Mouse (Mus musculus) kidney, adult 11 months (tissue): ENCODE data around the gene Gm17078.
"Not testable (repeated sequence)": the region's sequence is repeated elsewhere in the genome, so short reads cannot be mapped to it uniquely, and the experiment has no call there.

Experiments
- DNase-seq: peaks from one replicate; pipeline ENCODE4 v3.0.0; 2022

Gene Gm17078

DNA sequence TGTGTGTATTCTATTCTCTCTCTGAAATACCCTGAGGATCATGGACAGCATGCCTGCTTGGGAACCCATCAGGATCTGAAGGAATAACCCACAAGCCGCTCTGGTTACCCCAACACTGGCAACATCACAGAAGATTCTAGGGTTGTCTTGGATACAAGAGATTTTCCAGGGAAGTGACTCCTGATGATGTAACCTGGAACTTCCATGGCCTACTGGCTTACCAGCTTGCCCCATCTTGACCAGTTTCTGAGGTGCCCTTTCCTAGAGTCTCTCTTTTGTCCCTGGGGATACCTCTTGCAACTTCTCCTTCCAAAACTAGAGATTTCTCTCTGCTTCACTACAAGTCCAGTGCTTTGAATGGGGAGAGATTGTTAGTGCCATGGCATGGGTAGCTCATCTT, at the start of gene Gm17078:
Gene Gm17078, minus strand, starts transcription at position 101 of the 400 bp plus-strand sequence.
- no peak for DNase-seq

DNA sequence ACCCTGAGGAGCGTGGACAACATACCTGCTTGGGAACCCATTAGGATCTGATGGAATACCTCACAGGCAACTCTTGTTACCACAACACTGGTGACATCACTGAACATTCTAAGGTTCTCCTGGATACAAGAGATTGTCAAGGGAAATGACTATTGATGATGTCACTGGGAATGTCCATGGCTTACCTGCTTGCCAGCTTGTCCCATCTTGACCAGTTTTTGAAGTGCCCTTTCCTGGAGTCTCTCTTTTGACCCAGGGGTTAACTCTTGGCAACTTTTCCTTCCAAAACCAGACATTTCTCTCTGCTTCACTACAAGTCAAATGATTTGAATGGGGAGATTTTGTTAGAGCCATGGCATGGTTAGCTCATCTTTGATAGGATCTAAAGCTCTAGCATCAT, 24.5 kb upstream of the Gm17078 start, which contains the start of gene Gm4181:
Gene Gm4181, minus strand, starts transcription at position 101 of the 400 bp plus-strand sequence.
- DNase-seq = not testable (repeated sequence)

DNA sequence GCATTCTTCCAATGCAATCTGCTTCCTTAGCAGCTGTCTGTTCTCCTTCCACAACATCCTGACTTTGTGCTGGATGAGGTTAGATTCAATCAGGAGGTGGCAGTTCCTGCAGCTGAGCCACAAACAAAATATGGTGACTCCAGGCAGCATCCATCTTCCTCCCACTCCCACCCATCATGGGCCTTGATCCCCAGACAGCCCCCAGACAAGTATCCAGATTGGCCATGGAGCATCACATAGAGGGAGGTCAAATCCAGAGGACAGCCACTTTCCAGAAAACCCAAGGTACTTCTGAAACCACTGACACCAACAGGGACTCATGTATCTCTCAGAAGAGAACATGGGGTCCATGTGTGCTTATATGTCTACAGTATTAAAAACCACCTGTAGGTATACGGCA, 21.3 kb upstream of the Gm17078 start:
- DNase-seq = peak; percentile 3

DNA sequence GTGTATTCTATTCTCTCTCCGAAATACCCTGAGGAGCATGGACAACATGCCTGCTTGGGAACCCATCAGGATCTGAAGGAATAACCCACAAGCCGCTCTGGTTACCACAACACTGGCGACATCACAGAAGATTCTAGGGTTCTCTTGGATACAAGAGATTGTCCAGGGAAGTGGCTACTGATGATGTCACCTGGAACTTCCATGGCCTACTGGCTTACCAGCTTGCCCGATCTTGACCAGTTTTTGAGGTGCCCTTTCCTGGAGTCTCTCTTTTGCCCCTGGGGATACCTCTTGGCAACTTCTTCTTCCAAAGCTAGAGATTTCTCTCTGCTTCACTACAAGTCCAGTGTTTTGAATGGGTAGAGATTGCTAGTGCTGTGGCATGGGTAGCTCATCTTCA, 19.1 kb downstream of the Gm17078 start, which contains the start of gene Gm17174:
Gene Gm17174, minus strand, starts transcription at position 101 of the 400 bp plus-strand sequence.
- not testable (repeated sequence) for DNase-seq

DNA sequence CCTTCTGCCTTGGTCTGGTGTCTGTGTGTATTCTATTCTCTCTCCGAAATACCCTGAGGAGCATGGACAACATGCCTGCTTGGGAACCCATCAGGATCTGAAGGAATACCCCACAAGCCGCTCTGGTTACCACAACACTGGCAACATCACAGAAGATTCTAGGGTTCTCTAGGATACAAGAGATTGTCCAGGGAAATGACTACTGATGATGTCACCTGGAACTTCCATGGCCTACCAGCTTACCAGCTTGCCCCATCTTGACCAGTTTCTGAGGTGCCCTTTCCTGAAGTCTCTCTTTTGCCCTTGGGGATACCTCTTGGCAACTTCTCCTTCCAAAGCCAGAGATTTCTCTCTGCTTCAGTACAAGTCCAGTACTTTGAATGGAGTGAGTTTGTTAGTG, 37.1 kb downstream of the Gm17078 start, which contains the start of gene Gm17175:
Gene Gm17175, minus strand, starts transcription at position 101 of the 400 bp plus-strand sequence.
- not testable (repeated sequence) for DNase-seq
